Mouse (Mus musculus): ENCODE measurements around the gene Slc25a5.
"Not testable (repeated sequence)": the region's sequence is repeated elsewhere in the genome, so short reads cannot be mapped to it uniquely, and the experiment has no call there.

Slc25a5 gene

DNA sequence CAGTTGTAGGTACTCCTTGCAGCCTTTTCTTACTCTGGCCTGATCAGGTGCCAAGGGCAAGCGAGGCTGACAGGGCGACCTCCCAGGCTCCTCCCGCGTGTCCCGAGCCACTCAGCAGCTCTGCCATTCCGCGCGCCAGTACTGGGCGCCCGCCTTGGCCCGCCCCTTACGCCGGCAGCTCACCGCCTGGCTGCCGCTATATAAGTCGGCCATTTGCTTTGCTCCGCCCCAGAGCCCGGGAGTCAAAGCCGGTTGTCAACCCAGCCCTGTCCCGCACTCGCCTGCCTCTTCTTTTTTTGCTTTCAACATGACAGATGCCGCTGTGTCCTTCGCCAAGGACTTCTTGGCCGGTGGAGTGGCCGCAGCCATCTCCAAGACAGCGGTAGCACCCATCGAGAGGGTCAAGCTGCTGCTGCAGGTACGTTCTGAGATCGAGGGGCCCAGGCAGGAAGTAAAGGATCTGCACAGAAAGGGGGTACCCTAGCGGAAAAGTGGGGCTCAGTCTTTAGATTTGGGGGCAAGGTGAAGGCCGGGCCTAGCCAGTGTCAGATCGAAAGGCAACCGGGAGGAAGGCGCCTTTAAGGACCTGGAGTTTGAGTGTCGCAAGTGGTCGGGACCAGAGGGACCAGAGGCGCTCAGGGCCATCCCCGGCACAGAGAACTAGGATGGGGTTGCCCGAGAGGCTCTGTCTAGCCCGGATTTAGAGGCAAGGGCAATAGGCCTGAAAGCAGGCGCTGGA, at the start of gene Slc25a5:
Slc25a5 (plus strand) TSS at position 228 of the 739 bp plus-strand sequence.
- peak; percentile 59 for DNase-seq (ENCODE audit: low read depth)

DNA sequence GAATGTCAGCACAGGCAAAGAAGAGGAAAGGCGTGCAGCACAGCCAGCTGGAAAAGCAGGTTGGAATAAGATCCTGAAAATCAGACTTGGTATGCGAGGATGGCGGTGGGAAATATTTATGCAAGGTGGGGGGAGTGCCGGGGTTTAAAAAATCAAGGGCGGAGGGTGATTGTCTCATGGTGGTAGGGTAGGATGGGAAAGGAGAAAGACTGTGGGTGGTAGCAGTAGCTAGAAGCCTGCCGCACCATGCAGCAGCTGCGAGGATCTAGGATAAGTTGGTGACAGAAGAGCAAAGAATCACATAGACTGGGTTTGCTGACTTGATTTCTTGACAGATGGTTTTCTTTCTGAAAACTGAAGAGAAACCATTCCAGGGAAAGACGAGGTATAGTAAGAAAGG, 48.7 kb upstream of the Slc25a5 start:
- no peak for DNase-seq (ENCODE audit: low read depth)

GRCm38 (mm10) chrX:36748573-36748972, 46.9 kb upstream of the Slc25a5 start:
- DNase-seq (ENCODE audit: low read depth) = no peak

DNA sequence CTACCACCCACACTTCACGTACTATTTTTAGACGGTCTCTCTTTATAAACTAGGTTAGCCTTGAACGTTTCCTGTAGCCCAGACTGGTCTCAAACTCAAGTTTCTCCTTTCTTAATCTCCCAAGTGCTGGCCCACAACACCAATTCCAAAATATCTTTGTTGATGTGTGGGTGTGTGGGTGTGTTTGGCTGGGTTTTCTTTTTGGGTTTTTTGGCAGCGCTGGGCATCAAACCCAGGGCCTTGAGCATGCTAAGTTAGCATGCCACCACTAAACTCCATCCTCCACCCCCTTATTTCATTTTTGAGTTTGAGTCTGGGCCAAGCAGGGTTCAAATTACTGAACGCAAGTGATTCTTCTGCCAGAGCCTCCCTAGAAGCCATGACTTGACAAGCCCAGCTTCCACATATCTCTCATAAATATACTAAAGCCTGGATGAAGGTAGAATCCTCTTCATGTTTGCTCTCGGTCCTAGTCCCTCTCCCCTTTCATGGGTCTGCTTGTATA, 46.1 kb upstream of the Slc25a5 start:
- DNase-seq (ENCODE audit: low read depth) = no peak

DNA sequence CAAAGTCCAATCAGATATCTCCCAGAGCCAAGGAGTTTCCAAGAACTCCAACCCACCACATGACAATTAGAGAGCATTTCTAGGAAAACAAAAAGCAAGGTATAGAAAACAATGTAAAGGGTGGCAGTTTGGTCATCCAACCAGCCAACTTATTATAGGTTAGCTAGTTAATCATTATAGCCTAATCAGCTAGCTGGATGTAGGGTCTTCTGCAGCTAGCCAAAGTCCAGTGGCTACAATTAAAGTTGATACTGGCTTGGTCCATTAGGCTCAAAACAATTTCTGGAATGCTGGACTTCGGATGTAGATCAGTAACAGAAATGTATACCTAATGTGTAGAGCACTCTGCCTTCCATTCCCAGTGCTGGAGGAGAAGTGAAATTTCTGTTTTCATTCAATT, 44.9 kb upstream of the Slc25a5 start:
- no peak for DNase-seq (ENCODE audit: low read depth)

GRCm38 (mm10) chrX:36752586-36752985, 42.9 kb upstream of the Slc25a5 start:
- no peak for DNase-seq (ENCODE audit: low read depth)

DNA sequence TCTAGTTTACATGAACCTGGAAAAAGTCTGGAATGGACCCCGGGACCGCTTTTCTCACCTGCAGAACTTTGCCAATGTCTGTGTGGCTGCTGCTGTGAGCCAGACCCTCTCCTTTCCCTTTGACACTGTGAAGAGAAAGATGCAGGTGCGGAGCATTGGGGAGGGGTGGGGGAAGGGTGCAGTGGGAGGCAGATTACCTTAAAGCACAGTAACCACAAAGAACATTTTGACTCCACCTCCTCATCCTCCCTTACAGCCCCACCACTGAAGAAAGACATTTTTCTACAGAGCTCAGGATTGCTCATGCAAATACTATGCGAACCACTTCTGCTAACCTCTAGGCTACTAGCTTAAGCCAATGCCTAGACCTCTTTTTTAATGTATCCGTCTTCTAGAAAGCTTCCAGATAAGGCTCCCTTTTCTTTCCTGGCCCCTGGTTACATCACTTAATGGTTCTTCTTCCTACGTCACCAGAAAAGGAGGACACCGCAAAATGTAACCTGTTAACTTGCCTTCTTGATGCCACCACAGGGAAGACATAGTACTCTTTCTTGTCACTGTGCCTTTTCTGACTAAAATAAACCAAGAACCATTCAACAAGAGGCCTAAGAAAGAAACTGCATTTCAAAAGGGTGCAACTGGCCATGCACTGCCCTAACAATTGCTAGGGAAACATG, 37.5 kb upstream of the Slc25a5 start:
- DNase-seq (ENCODE audit: low read depth) = no peak

DNA sequence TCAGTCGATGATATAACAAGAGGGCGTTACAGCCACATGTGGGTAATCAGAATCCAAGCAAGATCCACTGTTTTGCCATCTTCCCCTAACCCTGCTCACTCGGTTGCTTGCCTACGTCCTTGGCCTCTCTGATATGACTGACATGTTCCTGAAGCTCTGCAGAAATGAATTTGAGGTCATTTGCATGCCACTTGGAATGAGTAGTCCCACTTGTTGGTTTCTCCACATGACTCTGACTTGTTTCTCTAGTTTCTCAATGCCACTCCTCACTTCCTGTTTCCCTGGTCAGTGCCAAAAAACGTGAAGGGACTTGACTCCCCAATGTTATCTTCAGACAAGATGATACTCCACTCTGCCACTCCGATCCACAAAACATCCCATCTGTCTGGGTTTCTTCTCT, 36.9 kb upstream of the Slc25a5 start:
- no peak for DNase-seq (ENCODE audit: low read depth)

- DNase-seq (ENCODE audit: low read depth) = peak; percentile 52
Measured at GRCm38 (mm10) chrX:36760946-36761635, 34.4 kb upstream of the Slc25a5 start.

GRCm38 (mm10) chrX:36762289-36762688, 33.2 kb upstream of the Slc25a5 start:
- no peak for DNase-seq (ENCODE audit: low read depth)

DNA sequence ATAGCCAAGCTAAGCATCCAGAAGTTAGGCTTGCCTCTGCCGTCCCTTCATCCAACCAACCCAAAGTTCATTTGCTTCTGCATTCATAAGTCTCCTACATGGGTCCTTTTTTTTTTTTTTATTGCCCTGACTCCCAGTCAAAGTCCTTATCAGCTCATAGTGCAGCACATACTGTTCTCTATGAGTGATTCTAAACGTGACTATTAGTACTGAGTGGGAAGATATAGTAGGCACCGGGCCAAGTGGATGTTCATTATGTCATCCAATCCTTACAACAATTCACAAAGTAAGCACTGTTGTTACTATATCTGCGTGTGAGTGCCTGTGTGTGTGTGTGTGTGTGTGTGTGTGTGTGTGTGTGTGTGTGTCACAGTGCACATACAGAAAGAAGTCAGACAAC, 32.6 kb upstream of the Slc25a5 start:
- DNase-seq (ENCODE audit: low read depth) = no peak

- no peak for DNase-seq (ENCODE audit: low read depth)
Measured at GRCm38 (mm10) chrX:36763298-36763933, 32.0 kb upstream of the Slc25a5 start.

- no peak for DNase-seq (ENCODE audit: low read depth)
Measured at GRCm38 (mm10) chrX:36763934-36764317, 31.5 kb upstream of the Slc25a5 start.

DNA sequence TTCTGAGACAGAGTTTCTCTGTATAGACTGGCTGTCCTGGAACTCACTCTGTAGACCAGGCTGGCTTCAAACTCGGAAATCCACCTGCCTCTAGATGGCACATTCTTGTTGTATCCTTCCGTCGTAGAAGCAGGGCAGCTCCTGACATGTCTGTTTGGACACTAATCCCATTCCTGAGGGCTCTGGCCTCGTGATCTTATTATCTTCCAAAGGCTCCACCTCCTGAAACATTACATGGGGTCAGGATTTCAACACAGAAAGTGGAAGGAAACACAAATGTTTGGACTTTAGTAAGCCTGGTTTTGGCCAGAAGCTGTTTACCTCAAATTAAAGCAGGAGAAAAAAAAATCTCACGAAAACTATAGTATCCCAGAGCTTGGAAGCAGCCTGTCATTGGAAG, 28.1 kb upstream of the Slc25a5 start:
- no peak for DNase-seq (ENCODE audit: low read depth)

DNA sequence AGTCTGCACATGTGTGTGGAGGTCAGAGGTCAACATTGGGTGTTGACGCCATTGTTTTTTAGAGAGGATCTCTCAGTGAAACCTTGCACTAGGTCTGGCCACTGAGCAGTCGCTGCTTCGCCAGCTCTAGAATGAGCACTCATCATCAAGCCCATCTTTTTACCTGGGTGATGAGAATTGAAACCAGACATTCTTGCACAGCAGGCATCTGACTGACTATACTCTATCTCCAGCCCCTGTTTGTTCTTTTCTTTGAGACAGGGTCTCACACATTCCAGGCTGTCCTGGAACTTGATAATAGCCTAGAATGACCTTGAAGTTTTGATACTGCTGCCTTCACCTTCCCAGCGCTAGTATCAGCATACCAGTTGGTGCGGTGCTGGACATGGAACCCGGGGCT, 22.9 kb upstream of the Slc25a5 start:
- DNase-seq (ENCODE audit: low read depth) = no peak

DNA sequence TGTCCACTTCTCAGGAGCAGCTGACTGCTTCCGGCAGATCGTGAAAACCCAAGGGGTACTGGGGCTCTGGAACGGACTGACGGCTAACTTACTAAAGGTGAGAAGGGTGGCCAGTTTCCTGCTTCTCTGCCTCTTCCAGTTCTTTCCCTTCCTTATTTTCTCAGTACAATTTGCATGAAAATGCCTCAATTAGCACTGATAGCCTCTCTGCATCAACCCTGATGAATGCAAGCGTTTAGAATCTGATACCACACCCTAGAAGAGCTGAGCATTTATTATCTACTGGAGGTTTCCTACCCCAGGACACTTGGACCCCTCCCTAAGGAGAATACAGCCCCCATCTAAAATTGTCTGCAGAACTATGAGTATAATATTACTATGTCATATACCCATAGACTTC, 19.9 kb upstream of the Slc25a5 start:
- DNase-seq (ENCODE audit: low read depth) = no peak

GRCm38 (mm10) chrX:36777694-36778093, 17.8 kb upstream of the Slc25a5 start:
- no peak for DNase-seq (ENCODE audit: low read depth)

DNA sequence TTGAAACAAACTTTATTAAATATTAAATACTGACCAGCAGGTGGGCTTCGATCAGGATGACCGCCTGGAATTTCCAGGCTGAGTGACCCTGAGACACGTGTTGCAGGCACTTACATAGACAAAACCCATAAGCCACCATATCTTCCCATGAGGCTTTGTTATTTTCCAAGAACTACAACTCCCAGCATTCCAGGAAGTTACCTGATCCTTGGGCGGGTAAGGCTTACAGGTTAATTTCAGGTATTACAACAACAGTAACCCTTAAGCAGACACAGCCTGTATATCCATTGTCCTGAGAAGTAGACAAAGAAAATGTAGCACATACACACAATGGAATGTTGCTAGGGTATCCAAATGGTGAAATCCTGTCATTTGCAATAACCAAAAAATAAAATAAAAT, 6.1 kb upstream of the Slc25a5 start:
- no peak for DNase-seq (ENCODE audit: low read depth)

DNA sequence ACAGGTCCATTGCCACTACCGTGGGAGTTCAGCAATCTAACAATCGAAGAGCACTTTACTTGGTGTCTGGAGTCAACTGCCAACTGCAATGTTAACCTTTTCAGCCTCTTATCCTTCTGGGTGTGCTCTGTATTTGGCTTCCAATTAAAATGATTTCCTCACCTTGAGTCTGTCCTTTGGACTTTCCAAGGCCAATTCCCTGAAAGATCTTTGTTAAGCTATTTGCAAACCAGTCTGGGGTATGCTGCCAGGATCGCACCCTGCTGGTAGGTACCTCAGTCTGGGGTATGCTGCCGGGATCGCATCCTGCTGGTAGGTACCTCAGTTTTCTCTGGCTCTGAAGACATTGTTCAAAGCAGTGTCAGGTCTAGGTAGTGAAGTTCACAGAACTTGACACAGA, 880 bp upstream of the Slc25a5 start:
- no peak for DNase-seq (ENCODE audit: low read depth)

DNA sequence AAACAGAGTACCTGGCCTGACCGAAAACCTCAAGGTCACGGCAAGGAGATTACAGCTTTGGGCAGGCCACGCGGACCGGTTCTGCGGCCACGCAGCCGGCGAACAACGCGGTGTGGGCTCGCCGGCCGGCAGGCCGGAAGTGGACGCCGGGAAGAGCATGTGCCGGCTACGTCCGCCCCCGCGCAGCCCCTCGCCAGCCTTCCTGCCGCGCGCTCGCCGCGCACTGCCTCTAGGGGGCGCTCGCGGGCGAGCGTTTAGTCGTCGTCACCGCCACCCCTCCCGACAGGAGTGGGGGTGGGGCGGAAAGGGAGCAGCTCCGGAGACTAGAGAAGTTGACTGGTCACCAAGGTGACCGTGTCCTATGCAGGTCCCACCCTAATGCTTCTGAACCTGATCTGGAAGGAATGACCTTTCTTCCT, 721 bp downstream of the Slc25a5 start:
- no peak for DNase-seq (ENCODE audit: low read depth)

GRCm38 (mm10) chrX:36796734-36797133, 1.3 kb downstream of the Slc25a5 start:
- DNase-seq (ENCODE audit: low read depth) = not testable (repeated sequence)

GRCm38 (mm10) chrX:36799131-36799879, 3.9 kb downstream of the Slc25a5 start:
- DNase-seq (ENCODE audit: low read depth) = no peak
